7 mouse cellular contexts compared by ENCODE assay signal in genomic region chr7:98359951-98360620, GRCm38 (mm10). TPM values are rescaled to one million over a fixed set of nuclear protein-coding genes. Genes with fewer than 3 reads are reported as not detected.
A peak's percentile ranks its signal among the peaks of the same experiment; 100 is the strongest.
DNase-seq lines count a peak whose midpoint lies in the region; ATAC-seq lines count a peak whose summit lies in the region.

No protein-coding gene starts in this region.

- peak overlapping the region; percentile 77 for H3K9ac ChIP-seq in forebrain, embryonic 12.5 days
- H3K9ac ChIP-seq in limb, embryonic 11.5 days (ENCODE audit: low read length) = peak overlapping the region; percentile 63
- peak overlapping the region; percentile 57 for H3K9ac ChIP-seq in midbrain, embryonic 15.5 days

- DNase-seq in Muller cell, postnatal 12 days (ENCODE audit: inconsistent ontology term) = peak; percentile 88
- peak; percentile 66 to 70 for DNase-seq in adrenal gland, postnatal 36 days
- peak; percentile 50 to 61 for DNase-seq in heart, postnatal 36 days
- DNase-seq in limb, embryonic 11.5 days (ENCODE audit: low spot score) = peak; percentile 83
- no peak for DNase-seq in spleen, postnatal 36 days (ENCODE audit: low spot score in 2 of 2)

- no peaks in the 10 kb centered on the region for H3K36me3 ChIP-seq in forebrain, embryonic 12.5 days (replicated peaks)
- no peaks in the 10 kb centered on the region for H3K36me3 ChIP-seq in limb, embryonic 11.5 days (ENCODE audit: control insufficient read depth, insufficient read depth, low read length)
- H3K36me3 ChIP-seq in midbrain, embryonic 15.5 days (replicated peaks) = no peaks in the 10 kb centered on the region

- peak; percentile 60 for ATAC-seq in forebrain, embryonic 12.5 days (ENCODE audit: low FRiP score)
- peak; percentile 63 for ATAC-seq in limb, embryonic 11.5 days (ENCODE audit: insufficient number of reproducible peaks, low FRiP score, low TSS enrichment, low read depth)
- peak; percentile 67 for ATAC-seq in midbrain, embryonic 15.5 days (replicated peaks)

- WGBS in forebrain, embryonic 12.5 days = under 1% methylated on average over 33 of the region's 33 CpGs
- under 1% methylated on average over 33 of the region's 33 CpGs for WGBS in limb, embryonic 11.5 days
- under 1% methylated on average over 33 of the region's 33 CpGs for WGBS in midbrain, embryonic 15.5 days

- peaks cover 55% of the 10 kb centered on the region for H3K4me1 ChIP-seq in forebrain, embryonic 12.5 days
- H3K4me1 ChIP-seq in limb, embryonic 11.5 days (ENCODE audit: control insufficient read depth, insufficient read depth, low read length) = peaks cover 29% of the 10 kb centered on the region
- H3K4me1 ChIP-seq in midbrain, embryonic 15.5 days = peaks cover 41% of the 10 kb centered on the region

- peak overlapping the region; percentile 70 for H3K27ac ChIP-seq in forebrain, embryonic 12.5 days
- peak overlapping the region; percentile 88 for H3K27ac ChIP-seq in limb, embryonic 11.5 days (replicated peaks; ENCODE audit: low read depth, low read length)
- H3K27ac ChIP-seq in midbrain, embryonic 15.5 days = peak overlapping the region; percentile 68

- H3K27me3 ChIP-seq in forebrain, embryonic 12.5 days = 0 out of 2 replicates have a peak, but pooled peaks cover 10% of the 10 kb centered on the region
- H3K27me3 ChIP-seq in limb, embryonic 11.5 days (ENCODE audit: control insufficient read depth, insufficient read depth, low read length) = no peaks in the 10 kb centered on the region
- no peaks in the 10 kb centered on the region for H3K27me3 ChIP-seq in midbrain, embryonic 15.5 days (replicated peaks)

- intact Hi-C loops in heart, postnatal 36 days (cut with DNase I) = loop anchor here (10.0 kb wide), 1 partner anchor 245 kb away; no protein-coding TSS in a partner anchor

- peak overlapping the region; percentile 67 for H3K4me3 ChIP-seq in forebrain, embryonic 12.5 days (replicated peaks)
- H3K4me3 ChIP-seq in limb, embryonic 11.5 days (ENCODE audit: low read depth, low read length) = peak overlapping the region; percentile 78
- peak overlapping the region; percentile 79 for H3K4me3 ChIP-seq in midbrain, embryonic 15.5 days

- H3K4me2 ChIP-seq in forebrain, embryonic 12.5 days = peak overlapping the region; percentile 83
- peak overlapping the region; percentile 59 for H3K4me2 ChIP-seq in limb, embryonic 11.5 days (ENCODE audit: low read depth, severe bottlenecking)
- peak overlapping the region; percentile 98 for H3K4me2 ChIP-seq in midbrain, embryonic 15.5 days

- peaks cover 6% of the 10 kb centered on the region; the same call in 1 of the 2 replicates for H3K9me3 ChIP-seq in forebrain, embryonic 12.5 days
- no peaks in the 10 kb centered on the region for H3K9me3 ChIP-seq in limb, embryonic 11.5 days (ENCODE audit: control insufficient read depth, low read length)
- H3K9me3 ChIP-seq in midbrain, embryonic 15.5 days = no peaks in the 10 kb centered on the region

RNA-seq across cellular contexts. Expression of gene Tsku, which starts 1.0 kb away (rescaled TPM):
- 10 to 100 TPM; 19.8 to 23.4 TPM for total RNA-seq in adrenal gland, postnatal 36 days (2021)
- 6.5 and 7.7 TPM in 2 replicates for polyA plus RNA-seq in forebrain, embryonic 12.5 days (2016; fragmentation: Nextera tagmentation; extraction: Ambion mirVana)
- 1 to 10 TPM; 2.8 to 3.2 TPM for total RNA-seq in heart, postnatal 36 days (2021)
- 15.2 and 16.0 TPM in 2 replicates for polyA plus RNA-seq in limb, embryonic 11.5 days (2014; fragmentation: Nextera tagmentation; extraction: Ambion mirVana)
- polyA plus RNA-seq in midbrain, embryonic 15.5 days (2015; fragmentation: Nextera tagmentation; extraction: Ambion mirVana) = 8.5 and 8.9 TPM in 2 replicates

RNA-seq across cellular contexts. Expression of gene Acer3, which starts 39.1 kb away (rescaled TPM):
- total RNA-seq in adrenal gland, postnatal 36 days (2021) = 10 to 100 TPM; 12.9 to 17.3 TPM
- polyA plus RNA-seq in forebrain, embryonic 12.5 days (2016; fragmentation: Nextera tagmentation; extraction: Ambion mirVana) = 10.6 and 11.7 TPM in 2 replicates
- 10 to 100 TPM; 12.8 to 13.5 TPM for total RNA-seq in heart, postnatal 36 days (2021)
- 24.6 and 26.4 TPM in 2 replicates for polyA plus RNA-seq in limb, embryonic 11.5 days (2014; fragmentation: Nextera tagmentation; extraction: Ambion mirVana)
- polyA plus RNA-seq in midbrain, embryonic 15.5 days (2015; fragmentation: Nextera tagmentation; extraction: Ambion mirVana) = 18.3 and 18.8 TPM in 2 replicates

Comparison
In these comparisons a context has a peak if more than half of its experiments do, and no peak if none do; other contexts are left out.
1. DNase-seq: peak in Muller cell, postnatal 12 days (single experiment), adrenal gland, postnatal 36 days (2 of 2), heart, postnatal 36 days (2 of 2) and limb, embryonic 11.5 days (single experiment); none in spleen, postnatal 36 days (0 of 2).
2. Peak in every context shown above with its lines, with median percentiles within 50 percentile points of each other: ATAC-seq, H3K27ac ChIP-seq, H3K4me2 ChIP-seq, H3K4me3 ChIP-seq and H3K9ac ChIP-seq.